Mouse (Mus musculus) splenic B cell, adult 2 months (primary cell): Measurements from ENCODE around the gene Olfr1120.
"Not testable (repeated sequence)": the region's sequence is repeated elsewhere in the genome, so short reads cannot be mapped to it uniquely, and the experiment has no call there.

Source experiments
- DNase-seq: peaks from one replicate; pipeline ENCODE4 v3.0.0-alpha.2; 2011; ENCODE audit warnings: low read depth, low spot score
- H3K27me3 ChIP-seq: 2 replicates; pipeline ENCODE4 v1.6.1; 2012; ENCODE audit warnings: mild to moderate bottlenecking, low read length, moderate library complexity, mixed read lengths; ENCODE audit not compliant: control insufficient read depth, poor library complexity, insufficient read depth, severe bottlenecking
- H3K36me3 ChIP-seq: 2 replicates; pipeline ENCODE4 v1.6.1; 2012; ENCODE audit warnings: mild to moderate bottlenecking, low read length, moderate library complexity, mixed read lengths; ENCODE audit not compliant: control insufficient read depth, poor library complexity, insufficient read depth, severe bottlenecking

Gene Olfr1120

DNA sequence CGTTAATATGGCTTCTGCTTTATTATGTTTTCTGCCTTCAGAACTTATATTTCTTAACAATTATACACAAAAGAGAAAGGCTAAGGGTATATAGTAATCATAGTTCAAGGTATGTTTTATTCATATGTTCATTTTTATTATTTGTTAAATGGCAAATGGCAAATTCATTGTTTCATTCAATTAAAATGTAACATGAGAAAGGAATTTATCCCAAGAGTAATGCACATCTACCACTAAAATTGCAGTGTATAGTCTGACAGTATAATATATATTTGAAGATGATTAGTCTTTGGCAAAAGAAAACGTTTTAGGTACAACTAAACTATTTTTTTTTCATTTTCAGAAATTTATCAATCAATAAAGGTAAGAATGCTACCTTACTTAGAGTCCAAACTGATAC is at the start of gene Olfr1120:
TSS of gene Olfr1120 (plus strand) at position 301 of the 400 bp plus-strand sequence.
- H3K36me3 ChIP-seq = no peaks in the 10 kb centered on the region
- H3K27me3 ChIP-seq = no peaks in the 10 kb centered on the region
- DNase-seq = no peak

DNA sequence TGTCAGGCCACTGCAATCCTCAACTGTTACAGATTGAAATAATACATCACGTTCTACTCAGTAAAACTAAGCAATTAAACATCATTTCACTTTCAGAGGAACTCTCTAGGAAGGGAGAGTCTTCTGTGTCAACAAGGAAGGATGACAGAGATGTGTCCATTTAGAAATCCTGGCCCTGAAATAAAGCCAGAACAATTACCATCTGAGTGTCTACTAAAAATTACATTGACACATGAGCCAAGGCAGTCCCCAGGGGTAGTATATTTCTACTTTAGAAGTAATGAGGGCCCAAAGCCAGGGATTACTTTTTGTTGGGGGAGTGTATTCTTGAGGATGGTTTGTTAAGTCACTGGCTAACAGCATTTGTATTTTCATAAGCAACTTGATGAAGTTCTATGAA is 47.3 kb upstream of the Olfr1120 start, which contains the start of gene Olfr1118:
TSS of gene Olfr1118 (plus strand) at position 301 of the 400 bp plus-strand sequence.
- no peaks in the 10 kb centered on the region for H3K27me3 ChIP-seq
- no peaks in the 10 kb centered on the region for H3K36me3 ChIP-seq
- no peak for DNase-seq

DNA sequence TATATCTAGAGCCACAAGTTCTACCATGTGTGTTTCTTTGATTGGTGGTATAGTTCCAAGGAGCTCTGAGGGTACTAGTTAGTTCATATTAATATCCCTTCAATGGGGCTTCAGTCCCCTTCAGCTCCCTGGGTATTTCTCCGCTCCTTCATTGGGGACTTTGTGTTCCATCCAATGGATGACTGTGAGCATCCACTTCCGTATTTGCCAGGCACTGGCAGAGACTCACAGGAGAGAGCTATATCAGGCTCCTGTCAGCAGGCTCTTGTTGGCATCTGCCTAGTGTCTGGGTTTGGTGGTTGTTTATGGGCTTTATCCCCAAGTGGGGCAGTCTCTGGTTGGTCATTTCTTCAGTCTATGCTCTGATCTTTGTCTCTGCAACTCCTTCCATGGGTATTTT is 5.5 kb downstream of the Olfr1120 start:
- not testable (repeated sequence) for H3K36me3 ChIP-seq, DNase-seq, H3K27me3 ChIP-seq

DNA sequence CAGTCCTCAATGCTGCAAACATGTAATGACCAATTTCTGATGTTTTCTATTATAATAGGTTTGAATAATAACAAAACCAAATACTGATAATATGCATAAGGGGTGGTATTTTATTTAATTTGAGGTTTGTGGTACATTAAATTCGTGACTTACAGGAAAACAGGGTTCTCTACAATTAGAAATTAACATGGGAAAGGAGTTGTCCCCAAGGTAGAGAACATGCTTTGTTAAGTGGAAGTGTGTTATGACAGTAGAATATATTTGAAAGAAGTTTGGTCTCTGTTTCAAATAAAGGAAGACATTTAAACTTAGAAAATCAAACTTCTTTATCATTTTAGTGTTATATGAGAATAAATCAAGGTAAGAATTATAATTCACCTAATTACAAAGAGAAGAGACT is 15.0 kb downstream of the Olfr1120 start, which contains the start of gene Olfr1121:
TSS of gene Olfr1121 (plus strand) at position 301 of the 400 bp plus-strand sequence.
- Histone ChIP-seq H3K27me3 (no peaks in the 10 kb centered on the region), H3K36me3 (no peaks in the 10 kb centered on the region)
- DNase-seq = no peak

DNA sequence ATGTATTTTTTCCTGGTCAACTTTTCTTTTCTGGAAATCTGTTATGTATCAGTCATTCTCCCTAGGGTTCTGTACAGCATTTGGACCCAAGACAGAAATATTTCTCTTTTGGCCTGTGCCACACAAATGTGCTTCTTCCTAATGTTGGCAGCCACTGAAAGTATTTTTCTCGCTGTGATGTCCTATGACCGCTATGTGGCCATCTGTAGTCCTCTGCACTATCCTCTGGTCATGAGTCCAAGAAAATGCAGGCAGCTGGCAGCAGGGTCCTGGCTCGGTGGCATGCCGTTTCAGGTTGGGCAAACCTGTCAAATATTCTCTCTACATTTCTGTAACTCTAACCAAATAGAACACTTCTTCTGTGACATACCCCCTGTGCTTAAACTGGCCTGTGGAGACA is 17.1 kb downstream of the Olfr1120 start:
- DNase-seq = no peak
- no peaks in the 10 kb centered on the region for H3K27me3 ChIP-seq
- no peaks in the 10 kb centered on the region for H3K36me3 ChIP-seq

DNA sequence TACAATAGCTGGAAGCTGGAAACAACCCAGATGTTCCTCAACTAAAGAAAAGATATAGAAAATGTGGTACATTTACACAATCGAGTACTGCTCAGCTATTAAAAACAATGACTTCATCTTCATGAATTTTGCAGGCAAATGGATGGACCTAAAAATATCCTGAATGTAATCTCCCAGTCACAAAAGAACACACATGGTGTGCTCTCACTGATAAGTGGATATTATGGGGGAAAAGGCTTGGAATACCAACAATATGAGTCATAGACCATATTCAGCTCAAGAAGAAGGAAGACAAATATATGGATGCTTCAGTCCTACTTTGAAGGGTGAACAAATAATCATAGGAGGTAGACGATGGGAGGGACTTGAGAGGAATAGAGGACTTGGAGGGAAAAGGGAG is 29.3 kb downstream of the Olfr1120 start:
- H3K36me3 ChIP-seq = no peaks in the 10 kb centered on the region
- DNase-seq = no peak
- no peaks in the 10 kb centered on the region for H3K27me3 ChIP-seq

DNA sequence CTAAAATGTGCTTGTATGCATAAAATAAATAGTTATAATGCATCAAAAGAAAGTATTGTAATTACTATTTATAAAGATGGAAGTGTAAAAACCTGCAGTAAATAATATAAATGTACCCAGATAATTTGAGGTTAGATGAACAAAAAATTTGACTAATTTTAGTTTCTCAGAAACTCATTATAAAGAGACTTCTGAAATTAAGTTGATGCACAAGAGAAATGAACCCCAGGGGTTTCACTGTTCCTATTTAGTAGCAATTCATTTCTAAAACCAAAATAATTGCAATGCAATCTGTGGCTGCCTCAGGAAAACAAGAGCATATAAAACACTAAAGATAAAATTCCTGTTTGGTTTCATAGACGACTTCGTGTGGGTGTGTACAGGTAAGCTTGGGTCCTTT is 30.9 kb downstream of the Olfr1120 start, which contains the start of gene Olfr1122:
TSS of gene Olfr1122 (plus strand) at position 301 of the 400 bp plus-strand sequence.
- DNase-seq = no peak
- Histone ChIP-seq H3K27me3 (no peaks in the 10 kb centered on the region), H3K36me3 (no peaks in the 10 kb centered on the region)

DNA sequence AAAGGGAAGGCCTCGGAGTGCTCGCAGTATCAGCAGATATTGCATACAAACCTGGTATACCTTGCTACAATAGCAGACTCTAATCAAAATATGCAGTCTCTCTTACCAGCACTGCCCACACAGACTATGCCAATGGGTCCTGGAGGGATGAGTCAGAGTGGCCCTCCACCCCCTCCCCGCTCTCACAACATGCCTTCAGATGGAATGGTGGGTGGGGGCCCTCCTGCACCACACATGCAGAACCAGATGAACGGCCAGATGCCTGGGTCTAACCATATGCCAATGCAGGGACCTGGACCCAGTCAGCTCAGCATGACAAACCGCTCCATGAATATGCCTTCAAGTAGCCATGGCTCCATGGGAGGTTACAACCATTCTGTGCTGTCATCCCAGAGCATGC is 39.0 kb downstream of the Olfr1120 start:
- not testable (repeated sequence) for H3K36me3 ChIP-seq, H3K27me3 ChIP-seq, DNase-seq

DNA sequence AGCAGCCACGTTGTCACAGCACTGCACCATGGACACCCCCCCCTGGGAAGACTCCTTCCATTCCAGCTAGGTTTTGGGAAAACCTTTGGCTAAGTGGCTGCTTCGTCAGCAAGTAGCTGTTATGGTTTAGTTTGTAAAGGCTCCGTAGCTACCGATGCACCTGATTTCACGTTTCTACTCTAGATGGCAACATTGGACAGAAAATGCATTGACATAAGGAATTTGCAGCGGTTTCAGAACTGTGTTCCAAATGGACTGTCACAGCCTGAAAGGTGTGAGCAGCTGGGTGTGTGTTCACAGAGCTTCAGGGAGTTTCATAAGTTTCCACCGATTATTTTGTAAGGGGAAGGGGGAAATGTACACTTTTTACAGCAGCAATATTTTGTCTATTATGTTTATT is 40.1 kb downstream of the Olfr1120 start:
- not testable (repeated sequence) for H3K27me3 ChIP-seq, DNase-seq, H3K36me3 ChIP-seq
